Mouse (Mus musculus): ENCODE measurements around the gene Cend1.
A peak's percentile ranks its signal among the peaks of the same experiment; 100 is the strongest.

Cend1 gene

GRCm38 (mm10) chr7:141390326-141391259 lies 38.7 kb downstream of the Cend1 start:
- DNase-seq, result peak; percentile 67

- DNase-seq, result no peak
Measured at GRCm38 (mm10) chr7:141388487-141389109, 40.7 kb downstream of the Cend1 start.

GRCm38 (mm10) chr7:141387807-141388486 lies 41.3 kb downstream of the Cend1 start:
- DNase-seq, result no peak

- no peak for DNase-seq
Measured at GRCm38 (mm10) chr7:141381068-141381835, 48.0 kb downstream of the Cend1 start.

- DNase-seq, result no peak
Measured at GRCm38 (mm10) chr7:141379584-141379983, 49.7 kb downstream of the Cend1 start.

All from kidney, adult 9 months (tissue).